Mouse (Mus musculus) left cerebral cortex, postnatal 36 days (tissue): Measurements from ENCODE around the gene Pde10a. TPM values are rescaled to one million over a fixed set of nuclear protein-coding genes. Genes with fewer than 3 reads are reported as not detected.
A peak's percentile ranks its signal among the peaks of the same experiment; 100 is the strongest.

ENCODE experiments used
- DNase-seq, 2 experiments: peaks; one replicate each; pipeline ENCODE4 v3.0.0; 2021 to 2022; ENCODE audit warnings: low spot score in 2 of 2, mixed read lengths in 1 of 2
- intact Hi-C: fragments of 180-260 bp; cut with DNase I; formaldehyde crosslinking; loops from one replicate; pipeline ENCODE4 v1.15.1; 2025
- total RNA-seq, 2 experiments: library from RNA; stranded (reverse); gene quantifications; 2 replicates each; pipeline ENCODE4 v1.2.3; 2021

Pde10a gene
- total RNA-seq, 2 experiments from 2014 or later, result 75.0 to 128 TPM

DNA sequence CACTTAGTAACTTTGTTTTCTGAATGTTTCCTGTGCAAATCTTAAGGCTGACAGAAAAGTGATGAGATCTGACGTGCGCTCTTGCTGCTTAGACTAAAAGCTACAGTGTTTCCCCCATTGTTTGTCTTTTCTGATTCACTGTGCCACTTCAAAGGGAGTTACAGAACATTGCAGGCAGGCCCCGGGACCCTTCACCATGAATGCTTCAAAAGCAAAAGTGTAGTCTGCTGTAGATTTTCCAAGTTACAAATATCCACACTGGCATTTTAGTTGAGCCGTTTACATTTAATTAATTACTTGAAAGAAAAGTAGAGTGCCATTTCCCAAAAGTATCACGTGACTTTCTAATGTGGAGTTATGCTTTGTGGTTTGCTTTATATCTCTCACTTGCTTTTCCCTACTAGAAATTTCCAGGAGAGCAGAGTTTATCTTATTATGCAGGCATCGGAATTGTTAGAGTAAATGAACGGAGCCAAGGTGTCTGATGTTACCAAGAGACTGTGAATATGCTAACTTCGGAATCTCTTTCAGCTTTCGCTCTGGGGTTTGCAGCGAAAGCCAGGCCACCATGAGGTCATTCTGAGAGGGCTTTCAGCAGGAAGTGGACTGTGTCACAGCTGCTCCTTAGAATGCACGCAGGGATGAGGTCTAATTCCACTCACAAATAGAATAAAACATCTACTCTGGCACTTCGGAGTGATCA lies 447.1 kb downstream of the Pde10a start:
- intact Hi-C loops, result no loop called here
- no peak for DNase-seq

DNA sequence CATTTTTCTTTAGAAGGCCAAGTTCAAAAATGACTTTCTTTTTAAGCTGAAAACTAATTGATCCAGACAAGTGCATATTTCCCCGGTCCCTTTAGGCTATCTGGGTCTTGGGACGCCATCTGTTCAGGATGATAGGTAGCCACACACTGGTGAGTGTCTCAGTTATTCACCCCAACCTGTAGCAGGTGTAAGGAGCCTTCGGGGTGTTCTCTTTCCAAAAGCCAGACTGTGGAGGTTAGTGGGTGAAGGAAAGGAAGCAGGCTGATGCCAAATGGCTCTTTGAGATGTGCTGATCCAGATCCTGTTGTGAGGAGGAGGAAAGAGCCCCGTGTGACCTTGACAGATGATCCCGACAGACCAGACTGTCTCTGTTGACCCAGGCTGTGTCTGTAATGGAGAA lies 448.2 kb downstream of the Pde10a start:
- intact Hi-C loops, result no loop called here
- no peak for DNase-seq

DNA sequence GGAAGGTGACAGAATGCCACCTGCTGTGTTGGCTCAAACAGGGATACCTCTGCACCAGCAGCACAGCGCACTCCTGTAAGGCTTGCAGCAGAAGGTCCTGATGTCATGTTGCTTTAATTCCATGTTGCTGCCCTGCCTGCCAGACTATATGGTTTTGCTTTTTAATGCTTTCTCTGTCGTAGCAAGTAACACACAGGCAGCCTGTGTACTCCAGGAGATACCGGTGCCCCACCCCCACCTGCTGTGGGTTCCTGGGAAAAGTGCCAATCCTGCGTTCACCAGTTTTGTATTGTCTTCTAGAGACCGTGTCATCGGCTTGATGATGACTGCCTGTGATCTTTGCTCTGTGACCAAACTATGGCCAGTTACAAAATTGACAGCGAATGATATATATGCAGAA lies 449.3 kb downstream of the Pde10a start:
- intact Hi-C loops, result no loop called here
- DNase-seq, result no peak

DNA sequence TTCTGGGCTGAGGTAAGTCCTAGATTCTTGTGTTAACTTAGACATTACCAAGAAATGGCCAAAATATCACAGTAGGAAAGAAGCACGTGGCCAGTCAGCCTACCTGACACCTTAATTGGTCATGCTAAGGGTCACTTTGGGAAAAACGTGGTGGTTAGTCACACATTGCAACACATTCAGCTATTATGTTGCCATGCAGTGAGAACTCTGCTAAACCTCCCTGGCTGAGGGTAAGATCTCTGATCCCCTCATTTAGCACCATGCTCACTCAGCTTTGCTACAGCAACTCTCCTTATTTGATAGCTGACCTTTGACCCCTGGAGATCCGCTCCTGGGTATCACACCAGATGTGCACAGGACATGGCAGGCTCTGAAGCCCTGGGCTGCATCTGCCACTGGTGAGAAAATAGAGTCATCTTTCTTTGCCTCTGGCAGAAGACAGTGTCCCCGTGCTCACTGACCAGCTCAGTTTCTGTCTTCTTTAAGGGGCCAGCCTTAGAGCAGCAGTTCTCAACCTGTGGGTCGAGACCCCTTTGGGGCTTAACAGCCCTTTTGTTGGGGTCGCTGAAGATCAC lies 449.7 kb downstream of the Pde10a start:
- no peak for DNase-seq
- intact Hi-C loops, result no loop called here

DNA sequence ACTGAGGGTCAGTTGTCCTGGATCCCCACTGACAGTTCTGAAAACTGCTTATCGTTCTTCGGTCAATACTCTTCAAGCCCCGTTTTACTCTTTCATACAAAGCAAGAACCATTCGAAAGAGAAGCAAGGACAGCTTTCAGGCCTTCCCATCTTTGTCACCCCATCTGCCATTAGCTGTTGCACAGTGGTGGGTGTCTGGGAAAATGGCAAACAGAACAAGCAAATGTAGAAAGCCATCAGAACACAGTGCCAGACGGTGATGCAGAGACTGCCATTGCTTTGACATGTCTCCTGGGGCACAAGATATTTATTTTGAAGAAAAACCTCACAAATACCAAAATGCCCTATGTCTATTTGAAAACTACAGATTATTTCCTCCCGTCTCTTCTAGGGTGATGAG lies 451.6 kb downstream of the Pde10a start:
- no peak for DNase-seq
- intact Hi-C loops, result no loop called here

DNA sequence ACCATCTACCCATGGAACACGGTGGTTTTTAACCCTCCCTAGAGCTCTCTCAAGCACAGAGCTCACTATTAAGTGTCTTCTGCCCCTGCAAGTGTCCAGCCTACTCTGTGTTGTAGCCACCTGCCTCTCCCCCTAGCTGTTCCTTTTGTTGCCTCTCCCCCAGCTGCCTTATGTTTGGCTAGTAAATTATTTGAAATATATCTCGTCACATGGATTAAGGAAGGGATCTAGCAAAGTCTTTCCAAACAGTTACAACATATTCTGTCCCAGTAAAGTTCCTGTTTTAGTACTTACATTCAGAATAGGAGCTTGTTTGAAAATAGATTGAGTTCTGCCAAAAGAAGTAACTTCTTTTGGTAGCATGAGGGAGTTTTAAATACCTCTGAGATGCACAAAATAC lies 452.1 kb downstream of the Pde10a start:
- no peak for DNase-seq
- intact Hi-C loops, result no loop called here

DNA sequence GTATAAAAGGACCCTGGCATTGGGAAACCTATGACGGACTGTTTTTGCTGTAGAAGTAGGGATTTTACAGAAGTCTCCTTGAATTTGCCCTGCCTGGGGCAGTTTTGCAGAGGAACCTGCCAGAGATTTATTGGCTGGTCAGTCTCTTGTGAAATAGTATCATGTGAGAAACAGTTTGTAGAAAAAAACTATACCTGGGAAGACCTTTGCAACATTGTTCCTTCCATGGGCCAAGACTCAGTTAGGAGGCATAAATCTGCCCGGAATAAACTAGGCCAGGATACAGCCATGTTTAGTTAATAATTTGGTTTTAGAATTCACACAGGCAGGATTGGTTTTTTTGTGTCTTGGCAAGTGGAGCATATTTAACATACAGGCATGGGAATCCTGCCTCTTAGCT lies 458.4 kb downstream of the Pde10a start:
- DNase-seq, result no peak
- intact Hi-C loops, result no loop called here

DNA sequence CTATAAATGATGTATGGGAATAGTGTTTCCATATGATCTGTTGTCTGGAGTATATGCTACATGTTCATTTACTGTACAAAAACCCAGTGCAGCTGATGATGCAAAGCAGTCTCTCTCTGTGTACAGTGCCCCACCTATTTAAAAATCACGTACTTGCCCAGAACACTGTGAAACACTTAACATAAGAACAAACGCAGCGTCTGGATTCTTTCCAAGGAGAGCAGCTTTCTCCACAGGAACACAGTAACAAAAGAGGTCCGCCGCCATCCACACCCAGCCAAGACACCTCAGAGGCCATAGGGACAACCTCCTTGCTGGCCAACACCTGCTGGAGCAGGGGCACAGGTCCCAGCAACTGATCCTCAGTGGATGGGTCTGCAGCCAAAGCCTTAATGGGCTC lies 460.5 kb downstream of the Pde10a start:
- DNase-seq, result no peak
- intact Hi-C loops, result no loop called here

DNA sequence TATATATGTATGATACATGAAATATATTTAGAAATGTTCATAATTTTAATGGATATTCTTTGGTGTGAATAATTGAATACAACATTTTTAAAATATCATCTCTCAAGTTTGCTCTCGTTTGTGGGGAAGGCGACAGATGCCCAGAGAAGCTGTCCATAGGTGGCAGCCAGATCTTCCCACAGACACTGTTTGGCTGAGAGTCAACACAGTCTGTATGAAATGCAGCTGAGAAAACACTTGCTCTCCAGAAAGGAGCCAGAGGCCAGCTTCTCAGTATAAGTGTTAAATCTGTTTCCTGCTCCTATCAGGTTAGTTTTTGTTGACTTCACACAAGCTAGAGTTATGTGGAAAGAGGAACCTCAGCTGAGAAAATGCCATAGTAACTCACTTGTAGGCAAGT lies 461.4 kb downstream of the Pde10a start:
- intact Hi-C loops, result no loop called here
- DNase-seq, result peak; percentile 47 to 53

DNA sequence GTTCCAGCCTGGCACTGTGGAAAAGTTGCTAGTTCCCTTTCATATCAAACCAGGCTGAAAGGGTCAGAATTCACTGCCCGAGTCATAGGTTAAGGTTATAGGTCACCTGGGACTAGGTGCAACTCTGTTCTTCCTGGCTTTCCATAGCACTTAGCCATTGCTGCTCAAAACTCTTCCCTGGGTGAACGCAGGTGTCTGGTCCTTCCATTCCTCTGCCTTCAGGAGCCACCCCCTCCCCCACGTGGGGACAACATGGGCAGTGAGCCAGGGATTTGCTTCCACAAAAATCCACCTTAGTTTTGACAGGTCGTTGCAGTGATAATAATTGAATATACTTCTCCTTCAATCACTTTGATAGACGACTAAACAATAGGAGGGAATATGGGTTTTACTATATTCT lies 462.2 kb downstream of the Pde10a start:
- DNase-seq, result no peak
- intact Hi-C loops, result no loop called here

DNA sequence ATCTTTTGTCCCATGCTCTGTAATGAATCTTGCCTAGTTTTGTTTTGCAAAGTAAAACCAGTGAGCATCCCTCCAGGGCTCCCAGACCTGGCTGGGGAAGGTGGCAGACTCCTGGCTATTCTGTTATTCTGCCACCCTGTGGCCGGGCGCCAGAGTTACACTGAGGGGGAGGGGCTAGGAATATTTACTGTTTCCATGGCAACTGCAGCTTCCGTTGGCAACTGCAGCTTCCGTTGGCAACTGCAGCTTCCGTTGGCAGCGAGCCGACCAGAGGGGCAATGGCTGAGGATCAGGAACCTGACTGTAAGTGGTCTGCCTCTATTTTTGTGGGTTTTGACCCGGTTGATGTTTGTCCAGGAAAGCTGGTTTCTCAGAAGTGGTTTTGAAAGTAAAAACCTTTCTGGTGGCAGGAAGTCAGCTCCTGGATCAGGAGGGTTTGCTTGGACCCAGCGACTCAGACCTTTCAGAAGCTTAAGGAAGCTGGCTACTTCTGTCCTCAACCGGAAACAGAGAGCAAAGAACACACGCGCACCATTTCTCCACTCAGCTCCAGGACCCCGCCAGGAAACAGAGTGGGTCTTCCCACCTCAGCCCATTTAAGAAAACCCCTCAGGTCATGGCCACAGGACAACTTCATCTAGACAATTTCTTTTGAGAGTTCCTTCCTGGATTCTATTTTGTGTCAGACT lies 463.1 kb downstream of the Pde10a start, which contains the start of gene 1700010I14Rik:
Gene 1700010I14Rik (plus strand): TSS at position 215 of the 689 bp plus-strand sequence.
- intact Hi-C loops, result no loop called here
- peak; percentile 77 to 79 for DNase-seq

DNA sequence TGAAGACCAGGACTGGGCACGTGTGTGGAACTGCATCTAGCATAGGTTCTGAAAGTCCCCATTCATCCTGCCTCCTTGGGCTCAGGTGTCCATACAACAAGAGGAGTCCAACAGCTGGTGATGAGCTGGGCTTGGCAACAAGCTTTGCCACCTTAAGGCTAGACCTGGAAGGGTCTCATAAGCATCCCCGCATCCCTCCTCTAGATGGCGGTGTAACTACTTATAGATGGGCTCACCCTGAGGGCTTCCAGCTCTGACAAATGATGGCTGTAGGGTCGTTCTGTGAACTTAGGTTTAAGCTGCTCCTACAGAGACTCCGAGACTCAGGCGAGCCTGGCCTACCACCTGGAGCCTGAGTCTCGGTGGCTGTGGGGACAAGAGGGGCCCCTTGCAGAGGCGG lies 466.0 kb downstream of the Pde10a start:
- intact Hi-C loops, result no loop called here

DNA sequence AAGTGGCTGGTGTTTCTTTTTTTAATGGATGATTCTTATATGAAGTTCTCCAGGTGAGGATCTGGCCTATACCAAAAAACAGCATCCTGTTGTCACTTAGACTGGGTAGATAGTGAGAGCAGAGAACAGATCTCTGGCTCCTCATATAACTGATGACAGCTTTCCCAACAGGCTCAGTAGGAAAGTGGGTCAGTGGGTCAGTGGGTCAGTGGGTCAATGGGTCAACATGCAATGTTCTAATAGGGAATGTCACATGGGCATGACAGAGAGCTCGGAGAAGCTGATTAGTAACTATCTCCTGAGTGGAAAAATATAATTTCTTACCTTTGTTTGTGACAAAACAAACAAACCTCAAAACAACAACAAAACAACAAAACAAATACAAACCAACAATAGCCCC lies 470.2 kb downstream of the Pde10a start:
- intact Hi-C loops, result no loop called here
- DNase-seq, result no peak

More for the DNA sequence above, 466.0 kb downstream of the Pde10a start:
- DNase-seq, result no peak

DNA sequence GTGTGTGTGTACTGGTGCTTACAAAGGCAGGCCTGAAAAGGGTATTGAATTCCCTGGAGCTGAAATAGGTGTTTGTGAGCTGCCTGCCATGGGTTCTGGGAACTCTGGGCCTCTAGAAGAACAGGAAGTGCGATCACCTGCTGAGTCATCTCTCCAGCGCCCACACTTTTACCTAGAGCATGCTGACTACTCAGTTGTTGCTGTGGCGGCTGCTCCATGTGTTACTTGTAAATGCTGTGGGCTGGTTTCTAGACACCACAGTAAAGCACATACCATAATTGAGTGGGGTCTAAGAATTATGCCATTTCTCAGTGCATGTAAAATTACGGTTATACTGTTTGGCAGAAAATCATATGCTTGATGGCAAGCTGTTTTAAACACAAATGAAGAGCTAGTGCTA lies 477.3 kb downstream of the Pde10a start:
- intact Hi-C loops, result no loop called here
- DNase-seq, result peak; percentile 41 to 44

DNA sequence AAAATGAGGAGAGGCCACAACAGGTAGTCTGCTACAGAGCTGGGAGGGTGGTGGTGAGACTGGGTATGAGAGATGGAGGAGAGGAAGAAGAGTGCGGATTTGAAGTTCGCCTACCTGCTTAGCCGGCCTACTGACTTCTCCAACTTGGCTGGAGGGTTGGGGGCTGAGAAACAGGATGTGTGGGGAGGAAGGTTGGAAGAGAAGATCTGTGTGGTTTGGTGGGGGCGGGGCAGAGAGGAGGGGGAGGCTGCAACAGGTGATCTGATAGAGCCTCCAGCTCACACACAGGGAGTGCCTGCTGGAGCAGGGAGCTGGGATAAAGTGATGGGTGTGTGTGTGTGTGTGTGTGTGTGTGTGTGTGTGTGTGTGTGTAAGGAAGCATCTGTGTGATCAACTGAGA lies 479.3 kb downstream of the Pde10a start:
- no peak for DNase-seq
- intact Hi-C loops, result no loop called here

DNA sequence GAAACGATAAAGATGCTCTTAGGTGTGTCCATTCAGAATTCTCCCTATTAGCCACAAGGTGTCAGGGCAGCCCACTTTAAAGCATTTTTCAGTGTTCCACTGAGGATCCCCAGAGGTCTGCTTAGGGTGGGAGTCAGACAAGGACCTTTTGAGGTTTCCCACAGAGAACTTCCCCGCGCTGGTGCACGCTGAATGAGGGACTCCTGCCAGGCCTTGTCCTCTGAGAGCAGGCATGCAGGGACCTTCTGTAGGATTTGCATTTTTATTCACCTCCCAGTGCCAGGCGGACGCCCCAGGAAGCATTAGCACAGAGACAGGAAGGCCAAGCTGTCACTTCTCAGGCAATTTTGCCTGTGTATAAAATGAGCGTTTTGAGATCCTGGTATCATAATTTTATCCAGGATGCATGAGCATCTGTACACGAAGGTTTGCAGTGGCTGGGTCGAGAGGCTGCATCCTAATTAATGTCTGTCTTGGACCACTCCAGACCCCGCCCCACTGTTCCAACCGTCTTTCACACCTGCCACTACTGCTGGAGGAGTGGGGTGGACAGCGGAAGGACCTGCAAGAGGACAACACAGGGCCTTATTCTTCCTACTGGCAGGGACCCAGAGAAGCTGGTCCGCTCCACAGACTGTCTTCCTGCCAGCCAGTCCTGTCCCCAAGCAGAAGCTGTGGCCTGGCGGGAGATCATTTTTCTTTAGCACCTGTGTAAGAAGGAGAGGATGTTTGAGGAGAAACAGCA lies 498.2 kb downstream of the Pde10a start:
- DNase-seq, result peak in 1 of 2 experiments; percentile 10
- intact Hi-C loops, result no loop called here

DNA sequence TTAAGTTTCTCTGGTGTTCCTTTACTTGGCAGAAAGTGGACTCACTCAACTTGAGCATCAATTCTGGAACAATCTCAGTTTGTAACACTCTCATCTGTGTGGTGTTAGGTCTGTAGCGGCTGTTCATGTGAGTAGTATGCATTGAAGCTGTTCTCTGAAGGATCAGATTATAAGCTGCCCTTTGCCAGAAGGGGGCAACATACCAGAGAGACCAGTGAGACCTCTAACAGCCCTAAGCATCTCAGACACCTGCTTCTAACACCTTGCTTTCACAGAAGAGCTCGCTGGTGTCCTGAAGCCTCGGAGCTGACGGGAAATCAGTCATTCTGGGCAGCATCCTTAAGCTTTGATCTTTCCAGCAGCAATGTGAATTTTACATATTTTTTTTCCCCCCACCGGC lies 505.0 kb downstream of the Pde10a start:
- DNase-seq, result no peak
- intact Hi-C loops, result loop anchor here (2.0 to 10.0 kb wide), 4 partner anchors 137 to 1287 kb away; partner anchors contain the start of gene Qk

DNA sequence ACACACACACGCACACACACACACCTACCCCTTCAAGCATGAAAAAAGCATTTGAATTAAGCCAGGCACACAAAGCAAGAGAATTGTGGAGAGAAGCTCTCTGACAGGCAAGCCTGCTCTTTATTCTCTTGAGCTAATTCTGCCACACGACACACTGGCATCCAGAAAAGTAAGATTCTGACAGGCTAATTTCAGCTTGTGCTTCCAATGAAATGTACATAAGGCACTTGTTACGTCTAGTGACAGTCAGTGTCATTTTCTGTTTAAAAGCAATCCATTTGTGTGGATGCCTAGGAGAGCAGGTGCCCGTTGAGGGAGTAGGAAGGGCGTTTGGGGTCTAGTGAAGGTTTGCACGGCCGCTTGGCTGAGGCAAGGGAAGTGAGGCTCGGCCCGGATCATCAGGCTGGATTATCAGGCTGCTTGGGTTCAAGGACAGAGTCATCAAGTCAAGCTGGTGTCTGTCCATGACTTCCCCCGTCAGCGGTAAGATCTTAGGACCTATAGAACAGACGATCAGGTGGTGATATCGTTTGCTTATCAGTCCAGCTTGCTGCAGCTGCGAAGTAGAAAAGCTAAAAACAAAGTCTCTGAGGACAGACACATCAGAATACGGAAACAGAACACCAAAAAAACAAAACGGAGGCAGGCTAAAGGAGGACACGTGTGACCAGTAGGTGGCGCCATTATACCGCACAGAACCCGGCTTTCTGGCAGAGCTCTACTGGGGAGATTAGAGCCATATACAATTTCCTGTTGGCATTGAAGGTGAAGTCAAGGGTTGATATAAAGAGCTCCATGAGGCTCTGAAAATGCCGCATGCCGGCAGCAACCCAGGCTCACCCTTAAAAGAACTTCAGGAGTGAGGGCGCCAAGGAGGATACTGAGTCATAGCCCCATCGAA lies 506.3 kb downstream of the Pde10a start:
- intact Hi-C loops, result loop anchor here (2.0 to 10.0 kb wide), 4 partner anchors 135 to 1286 kb away; partner anchors contain the start of gene Qk

More for the DNA sequence above, 506.3 kb downstream of the Pde10a start:
- DNase-seq, result peak; percentile 80 to 85
